Mouse (Mus musculus): ENCODE data around the gene Ube2n.

DNA sequence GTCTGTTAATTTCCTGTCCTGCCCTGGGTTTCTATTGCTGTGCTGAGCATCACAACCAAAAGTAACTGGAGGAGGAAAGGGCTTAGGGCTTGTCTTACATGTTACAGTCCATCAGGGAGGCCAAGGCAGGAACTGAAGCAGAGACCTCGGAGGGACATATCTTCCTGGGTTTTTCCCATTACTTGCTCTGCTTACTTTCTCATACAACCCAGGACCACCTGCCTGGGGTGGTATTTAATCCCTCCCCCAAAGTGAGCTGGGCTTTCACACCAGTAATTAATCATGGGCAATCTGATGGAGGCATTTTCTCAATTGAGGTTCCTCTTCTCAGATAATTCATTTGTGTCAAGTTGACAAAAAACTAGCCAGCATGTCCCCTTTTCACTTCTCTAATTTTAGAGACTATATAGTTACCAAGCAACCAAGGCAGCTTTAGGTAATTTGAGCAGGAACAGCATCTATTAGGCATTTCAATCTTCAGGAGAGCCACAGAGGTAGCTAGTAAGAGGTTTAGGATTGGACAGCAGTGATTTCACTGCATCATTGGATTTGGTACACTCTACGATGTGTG lies 15.7 kb downstream of the Ube2n start:
- TF ChIP-seq CTCF (IDR thresholded peaks at IDR 0.05; ENCODE audit: borderline replicate concordance, control insufficient read depth, extremely low read depth, insufficient read depth, low read length, poor library complexity): no peak
- TF ChIP-seq POLR2A (IDR thresholded peaks at IDR 0.05; ENCODE audit: control insufficient read depth, extremely low read depth, insufficient read depth, low read length, poor library complexity): no peak
